Mouse (Mus musculus) fat pad, adult 2 months (tissue): ENCODE data around the gene Il20rb.

Source experiments
- DNase-seq: peaks from one replicate; pipeline ENCODE4 v3.0.0-alpha.2; 2011; ENCODE audit warnings: low read depth, low spot score; ENCODE audit errors: extremely low read depth

Gene Il20rb

GRCm38 (mm10) chr9:100436865-100437595 lies 49.6 kb downstream of the Il20rb start:
- no peak for DNase-seq

- no peak for DNase-seq
These were observed 55.2 kb downstream of the Il20rb start for GRCm38 (mm10) chr9:100431355-100431754.

- DNase-seq = no peak
These were observed 55.7 kb downstream of the Il20rb start for GRCm38 (mm10) chr9:100430911-100431310.

- DNase-seq = no peak
These were observed 66.9 kb downstream of the Il20rb start for GRCm38 (mm10) chr9:100419644-100420043.

- DNase-seq = no peak
These were observed 67.5 kb downstream of the Il20rb start for GRCm38 (mm10) chr9:100419103-100419502.

- DNase-seq = no peak
These were observed 69.8 kb downstream of the Il20rb start for GRCm38 (mm10) chr9:100416756-100417155.

GRCm38 (mm10) chr9:100416299-100416698 lies 70.3 kb downstream of the Il20rb start:
- no peak for DNase-seq

GRCm38 (mm10) chr9:100415328-100415979 lies 71.1 kb downstream of the Il20rb start:
- no peak for DNase-seq
